Mouse (Mus musculus) limb, embryonic 14.5 days (tissue): Measurements from ENCODE around the gene Tmem266. TPM values are rescaled to one million over a fixed set of nuclear protein-coding genes. Genes with fewer than 3 reads are reported as not detected.

Source experiments
- ATAC-seq: fragments of 200-750 bp; cut with Nextera tagmentation; 2 replicates; pipeline ENCODE4 v1.8.0; 2017; ENCODE audit warnings: low read depth, moderate number of reproducible peaks, moderate TSS enrichment; ENCODE audit not compliant: low FRiP score
- DNase-seq: peaks from one replicate; pipeline ENCODE4 v3.0.0-alpha.2; 2015; ENCODE audit warnings: low spot score
- H3K27ac ChIP-seq: fragments of 300-500 bp; sonication (generic); replicated peaks from 2 replicates; pipeline ENCODE4 v1.5.1; 2014; ENCODE audit warnings: low read depth, mild to moderate bottlenecking, low read length, moderate library complexity, mixed read lengths
- H3K27me3 ChIP-seq: fragments of 300-500 bp; sonication (generic); 2 replicates; pipeline ENCODE4 v1.6.1; 2014; ENCODE audit warnings: low read length, mixed read lengths; ENCODE audit not compliant: control insufficient read depth, insufficient read depth
- H3K36me3 ChIP-seq: fragments of 300-500 bp; sonication (generic); 2 replicates; pipeline ENCODE4 v1.6.1; 2014; ENCODE audit warnings: mild to moderate bottlenecking, low read length, moderate library complexity, mixed read lengths; ENCODE audit not compliant: control insufficient read depth, insufficient read depth
- H3K4me1 ChIP-seq: fragments of 300-500 bp; sonication (generic); 2 replicates; pipeline ENCODE4 v1.6.1; 2014; ENCODE audit warnings: antibody characterized with exemption, low read length, mixed read lengths; ENCODE audit not compliant: control insufficient read depth, insufficient read depth
- H3K4me2 ChIP-seq: fragments of 300-500 bp; sonication (generic); replicated peaks from 2 replicates; pipeline ENCODE4 v1.6.1; 2014; ENCODE audit warnings: low read depth, mild to moderate bottlenecking, low read length, moderate library complexity; ENCODE audit not compliant: severe bottlenecking
- H3K4me3 ChIP-seq: fragments of 300-500 bp; sonication (generic); replicated peaks from 2 replicates; pipeline ENCODE4 v1.5.1; 2014; ENCODE audit warnings: low read length
- H3K9ac ChIP-seq: fragments of 300-500 bp; sonication (generic); 2 replicates; pipeline ENCODE4 v1.6.1; 2014; ENCODE audit warnings: mild to moderate bottlenecking, low read depth, low read length, moderate library complexity; ENCODE audit not compliant: severe bottlenecking
- H3K9me3 ChIP-seq: fragments of 300-500 bp; sonication (generic); 2 replicates; pipeline ENCODE4 v1.6.1; 2016; ENCODE audit warnings: low read length; ENCODE audit not compliant: control insufficient read depth
- POLR2A ChIP-seq: fragments of 200-500 bp; IDR thresholded peaks from 2 replicates; pipeline ENCODE4 v1.8.0; 2012; ENCODE audit warnings: inconsistent platforms, mild to moderate bottlenecking, moderate library complexity, borderline replicate concordance; ENCODE audit not compliant: insufficient read depth, insufficient read length; ENCODE audit errors: extremely low read depth
- WGBS: fragments of 180-500 bp; shearing (Covaris S2); extraction: QIAGEN DNeasy Blood & Tissue Kit; methylation state at CpG from one replicate; pipeline ENCODE4 v1.1.7; 2014; 5-methylcytosine and 5-hydroxymethylcytosine counted together
- polyA plus RNA-seq, 2 experiments: library from polyadenylated mRNA; depleted of rRNA in 1 of 2; stranded (reverse) in 1 of 2; unstranded in 1 of 2; fragments of >200 nt; fragmentation: Nextera tagmentation in 1 of 2; extraction: Ambion mirVana in 1 of 2; gene quantifications; 2 replicates each; pipeline versions ENCODE4 v1.2.1 to v1.2.3; 2012 to 2014

The Tmem266 gene
- polyA plus RNA-seq, 2 experiments = 0.40 to 1.3 TPM

DNA sequence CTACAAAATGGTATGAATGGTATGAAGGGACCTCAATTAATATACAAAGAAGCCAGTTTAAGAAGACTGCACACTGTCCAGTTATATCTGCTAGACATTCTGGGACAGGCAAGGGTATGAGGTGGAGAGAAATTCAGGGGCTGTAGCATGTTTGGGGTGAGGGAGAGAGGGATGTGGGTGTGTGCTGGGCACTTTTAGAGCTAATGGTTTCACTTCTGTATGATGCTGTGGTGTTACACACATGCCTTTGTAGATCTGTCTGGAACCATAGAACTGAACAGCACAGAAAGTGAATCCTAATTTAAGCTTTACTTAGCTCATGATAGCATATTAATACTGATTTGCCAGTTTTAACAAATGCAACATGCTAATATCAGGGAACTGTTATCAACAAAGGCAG lies 37.0 kb downstream of the Tmem266 start:
- Histone ChIP-seq H3K4me2 (no peak overlapping the region), H3K27me3 (no peaks in the 10 kb centered on the region), H3K27ac (no peak overlapping the region), H3K9me3 (no peaks in the 10 kb centered on the region), H3K4me3 (no peak overlapping the region), H3K9ac (no peak overlapping the region), H3K36me3 (no peaks in the 10 kb centered on the region), H3K4me1 (no peaks in the 10 kb centered on the region)
- no peak for TF ChIP-seq POLR2A
- ATAC-seq (no peak), DNase-seq (no peak)

DNA sequence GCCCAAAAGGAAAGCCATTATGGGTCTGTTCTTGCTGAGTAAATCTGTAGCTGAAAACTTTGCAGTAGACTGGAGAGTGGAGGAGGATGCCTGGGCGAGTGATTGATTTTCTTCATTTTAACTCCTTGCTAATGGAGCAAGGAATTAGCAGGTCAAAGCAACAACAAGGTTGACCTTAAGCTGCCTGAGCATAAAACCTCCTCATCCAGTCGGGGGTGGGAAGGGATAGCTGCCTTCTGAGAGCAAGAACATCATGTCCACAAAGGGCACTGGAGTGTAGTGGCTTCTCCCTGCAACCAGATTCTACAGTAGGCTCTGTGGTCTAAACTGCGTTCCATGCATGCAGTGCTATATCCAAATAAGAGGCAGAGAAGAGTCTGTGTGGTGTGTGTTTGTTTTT lies 41.3 kb downstream of the Tmem266 start:
- Histone ChIP-seq H3K4me1 (no peaks in the 10 kb centered on the region), H3K4me2 (no peak overlapping the region), H3K9me3 (no peaks in the 10 kb centered on the region), H3K4me3 (no peak overlapping the region), H3K27me3 (no peaks in the 10 kb centered on the region), H3K9ac (no peak overlapping the region), H3K36me3 (no peaks in the 10 kb centered on the region), H3K27ac (no peak overlapping the region)
- no peak for TF ChIP-seq POLR2A
- no peak for ATAC-seq
- WGBS = 39% methylated on average over 3 of the region's 3 CpGs
- DNase-seq = no peak

DNA sequence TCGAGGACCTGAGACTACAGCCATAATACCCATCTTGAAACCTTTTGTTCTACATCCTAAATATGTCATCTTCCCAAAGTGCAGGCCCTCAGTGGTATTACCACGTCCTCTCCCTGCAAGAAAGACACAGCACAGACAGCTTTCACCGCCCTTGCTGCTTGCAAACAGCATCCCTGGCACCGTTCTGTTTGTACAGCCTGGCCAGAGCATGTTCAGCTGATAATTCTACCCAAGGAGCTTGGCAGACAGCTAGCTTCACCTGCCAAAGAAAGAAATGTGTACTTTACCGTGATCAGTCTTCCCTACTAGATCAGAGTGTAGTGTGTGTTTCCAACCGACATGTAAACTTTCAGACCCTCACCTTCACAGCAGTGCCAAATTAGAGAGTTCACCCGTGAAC lies 45.2 kb downstream of the Tmem266 start:
- H3K27me3 ChIP-seq = no peaks in the 10 kb centered on the region
- no peak for TF ChIP-seq POLR2A
- H3K36me3 ChIP-seq = no peaks in the 10 kb centered on the region
- DNase-seq (no peak), ATAC-seq (no peak)
- 80% methylated on average over 7 of the region's 7 CpGs for WGBS
- H3K4me1 ChIP-seq = no peaks in the 10 kb centered on the region
- H3K4me2 ChIP-seq = no peak overlapping the region
- no peak overlapping the region for H3K9ac ChIP-seq
- no peaks in the 10 kb centered on the region for H3K9me3 ChIP-seq
- no peak overlapping the region for H3K27ac ChIP-seq
- H3K4me3 ChIP-seq = no peak overlapping the region

DNA sequence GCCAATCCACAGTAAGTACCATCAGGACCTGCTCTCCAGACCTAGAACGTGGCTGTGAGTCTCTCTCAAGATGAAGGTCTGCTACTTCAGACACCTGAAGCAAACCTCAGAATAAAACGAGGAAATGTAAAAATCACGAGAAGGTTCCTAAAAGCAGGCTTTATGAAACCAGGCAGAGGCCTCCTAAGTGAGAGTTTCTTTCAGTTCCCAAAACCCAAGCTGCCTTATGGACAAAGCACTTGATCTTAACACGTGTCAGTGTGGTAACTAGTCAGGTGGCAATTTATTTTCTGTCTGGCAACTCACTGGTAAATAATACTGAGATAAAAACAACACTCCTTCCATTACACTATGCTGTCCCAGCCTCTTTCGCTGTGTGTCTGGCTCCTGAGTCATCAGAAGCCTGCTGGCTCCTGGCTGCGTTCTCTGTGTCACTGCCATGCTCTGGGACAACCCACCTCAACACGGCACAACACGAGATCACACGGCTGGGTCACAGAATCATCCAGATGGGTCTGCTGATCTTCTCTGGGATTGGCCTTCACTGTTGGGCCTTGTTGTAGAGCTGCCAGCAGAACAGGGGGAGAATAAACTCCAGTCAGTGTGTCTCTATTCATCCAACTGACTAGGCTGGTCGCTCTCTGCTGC lies 51.0 kb downstream of the Tmem266 start:
- no peaks in the 10 kb centered on the region for H3K4me1 ChIP-seq
- H3K9me3 ChIP-seq = no peaks in the 10 kb centered on the region
- H3K4me2 ChIP-seq = no peak overlapping the region
- DNase-seq (no peak), ATAC-seq (no peak)
- no peak overlapping the region for H3K27ac ChIP-seq
- WGBS = 83% methylated on average over 10 of the region's 10 CpGs
- H3K36me3 ChIP-seq = no peaks in the 10 kb centered on the region
- H3K27me3 ChIP-seq = no peaks in the 10 kb centered on the region
- no peak overlapping the region for H3K9ac ChIP-seq
- TF ChIP-seq POLR2A = no peak
- H3K4me3 ChIP-seq = no peak overlapping the region

DNA sequence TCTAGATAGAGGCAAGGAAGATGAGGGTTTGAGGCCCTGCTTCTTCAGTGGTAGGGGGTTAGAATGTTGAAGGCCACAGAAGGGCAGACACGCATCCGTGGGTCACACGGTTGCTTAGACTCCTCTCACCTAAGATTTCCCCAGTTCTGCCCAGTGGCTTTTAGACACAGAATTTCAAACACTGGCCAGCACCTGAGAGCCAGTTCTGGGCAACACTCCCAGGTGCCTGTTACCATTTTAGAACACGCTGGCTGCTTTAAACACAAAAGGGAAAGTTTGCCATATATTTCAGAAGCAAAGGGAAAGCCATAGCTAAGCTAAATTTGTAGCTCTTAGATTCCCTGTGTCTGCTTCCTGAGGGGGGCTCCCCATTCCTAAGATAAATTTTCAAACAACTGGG lies 54.7 kb downstream of the Tmem266 start:
- Histone ChIP-seq H3K4me2 (no peak overlapping the region), H3K4me1 (no peaks in the 10 kb centered on the region), H3K4me3 (no peak overlapping the region), H3K9ac (no peak overlapping the region), H3K27me3 (no peaks in the 10 kb centered on the region), H3K27ac (no peak overlapping the region), H3K9me3 (no peaks in the 10 kb centered on the region), H3K36me3 (no peaks in the 10 kb centered on the region)
- DNase-seq (no peak), ATAC-seq (no peak)
- TF ChIP-seq POLR2A = no peak
- 88% methylated on average over 4 of the region's 4 CpGs for WGBS

DNA sequence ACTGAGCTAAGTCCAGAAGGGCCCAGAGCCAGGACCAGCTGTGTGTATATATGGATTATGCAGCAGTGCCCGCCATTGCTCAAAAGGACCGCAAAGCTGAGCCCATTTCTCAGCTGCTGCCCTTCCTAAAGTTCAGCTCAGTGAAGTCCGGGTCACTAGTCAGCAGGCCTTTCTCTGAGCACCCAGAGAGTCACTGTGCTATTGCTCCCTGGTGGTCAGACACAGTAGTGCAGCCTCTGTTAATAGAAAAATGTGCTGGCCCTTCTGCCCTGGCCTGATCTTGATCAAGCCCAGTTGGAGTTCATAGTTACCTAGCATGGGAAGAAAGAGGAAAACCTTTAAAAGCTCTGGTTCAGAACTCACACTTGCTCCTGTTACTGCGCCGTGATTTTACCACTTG lies 55.7 kb downstream of the Tmem266 start:
- WGBS = 28% methylated on average over 5 of the region's 5 CpGs
- Histone ChIP-seq H3K27ac (no peak overlapping the region), H3K36me3 (no peaks in the 10 kb centered on the region), H3K9me3 (no peaks in the 10 kb centered on the region), H3K27me3 (no peaks in the 10 kb centered on the region), H3K4me2 (no peak overlapping the region), H3K9ac (no peak overlapping the region), H3K4me3 (no peak overlapping the region), H3K4me1 (no peaks in the 10 kb centered on the region)
- ATAC-seq = no peak
- peak; percentile 37 for DNase-seq
- no peak for TF ChIP-seq POLR2A
